Mouse (Mus musculus): ENCODE results near the gene Hyal2.

Gene Hyal2

DNA sequence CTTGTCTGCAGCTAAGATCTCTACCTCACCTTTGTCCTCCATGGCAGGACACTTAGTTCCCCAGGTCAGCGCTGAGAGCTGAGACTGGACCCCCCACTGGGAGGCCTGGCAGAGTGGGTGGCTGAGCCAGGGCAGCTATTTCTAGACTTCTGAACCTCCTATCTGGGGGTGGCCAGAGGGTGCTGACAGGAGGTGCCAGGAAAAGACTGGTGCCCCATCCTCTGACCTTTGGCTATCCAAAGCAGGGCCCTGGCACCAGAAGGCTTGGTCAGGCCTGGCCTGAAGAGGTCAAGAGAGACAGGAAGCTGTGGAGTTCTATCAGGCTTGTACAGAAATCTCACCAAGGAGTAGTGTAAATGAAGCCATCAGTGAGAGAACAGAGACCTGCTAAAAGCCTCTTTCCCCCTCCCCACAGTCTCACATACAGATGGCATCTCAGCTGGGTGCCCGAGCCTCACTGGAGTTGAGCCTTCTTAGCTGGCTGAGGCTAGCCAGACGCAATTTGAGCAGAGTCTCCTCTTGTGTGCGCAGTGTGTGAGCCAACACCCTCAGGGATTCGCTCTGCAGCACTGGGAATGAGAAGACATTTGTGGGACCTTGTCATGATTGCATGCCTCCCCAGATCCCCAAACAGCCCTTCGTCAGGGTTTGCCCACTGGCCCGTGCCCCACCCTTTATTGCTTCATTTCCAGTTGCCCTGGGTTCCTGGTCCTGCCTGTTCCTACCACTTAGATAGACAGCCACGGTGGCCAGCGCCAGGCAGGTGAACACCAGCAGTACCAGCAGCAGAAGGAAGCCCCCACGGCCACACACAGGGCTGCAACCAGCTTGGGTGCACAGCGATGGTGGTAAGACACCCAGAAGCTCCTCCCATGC, 25.6 kb downstream of the Hyal2 start:
- DNase-seq, result no peak

DNA sequence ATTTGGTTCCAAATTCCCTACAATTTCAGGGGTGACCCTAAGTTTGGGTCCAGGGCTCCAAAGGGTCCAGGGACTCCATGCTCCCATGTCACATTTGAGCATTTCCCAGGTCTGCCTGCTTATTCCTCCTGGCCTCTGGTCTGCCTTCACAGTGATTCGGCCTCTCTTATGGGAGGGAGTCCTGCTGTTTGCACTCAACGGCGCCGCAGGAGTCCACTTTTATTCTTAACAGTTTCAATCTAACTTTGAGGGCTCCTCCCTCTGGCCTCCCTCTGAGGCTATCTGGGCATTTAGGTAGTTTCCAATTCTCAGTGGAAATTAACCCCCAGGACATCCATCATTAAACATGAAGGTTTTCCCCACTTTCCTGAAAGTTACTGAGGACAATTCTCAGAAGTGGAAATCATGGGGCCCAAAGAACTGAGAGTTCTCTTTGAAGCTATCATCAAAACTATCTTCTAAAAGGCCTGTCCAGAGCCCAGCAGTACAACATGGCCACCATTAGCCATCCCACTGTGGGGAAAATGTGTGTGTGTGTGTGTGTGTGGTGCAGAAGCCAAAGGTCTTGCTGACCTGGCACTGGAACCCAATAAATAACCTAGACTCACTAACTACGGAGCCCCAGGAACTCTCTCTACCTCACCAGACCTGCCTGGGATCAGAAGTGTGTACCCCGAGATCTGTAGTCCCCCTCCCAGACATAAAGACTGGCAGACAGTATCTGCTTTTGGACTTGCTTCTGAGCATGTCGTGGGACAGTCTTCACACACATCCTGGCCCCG, 26.7 kb downstream of the Hyal2 start:
- DNase-seq, result no peak

DNA sequence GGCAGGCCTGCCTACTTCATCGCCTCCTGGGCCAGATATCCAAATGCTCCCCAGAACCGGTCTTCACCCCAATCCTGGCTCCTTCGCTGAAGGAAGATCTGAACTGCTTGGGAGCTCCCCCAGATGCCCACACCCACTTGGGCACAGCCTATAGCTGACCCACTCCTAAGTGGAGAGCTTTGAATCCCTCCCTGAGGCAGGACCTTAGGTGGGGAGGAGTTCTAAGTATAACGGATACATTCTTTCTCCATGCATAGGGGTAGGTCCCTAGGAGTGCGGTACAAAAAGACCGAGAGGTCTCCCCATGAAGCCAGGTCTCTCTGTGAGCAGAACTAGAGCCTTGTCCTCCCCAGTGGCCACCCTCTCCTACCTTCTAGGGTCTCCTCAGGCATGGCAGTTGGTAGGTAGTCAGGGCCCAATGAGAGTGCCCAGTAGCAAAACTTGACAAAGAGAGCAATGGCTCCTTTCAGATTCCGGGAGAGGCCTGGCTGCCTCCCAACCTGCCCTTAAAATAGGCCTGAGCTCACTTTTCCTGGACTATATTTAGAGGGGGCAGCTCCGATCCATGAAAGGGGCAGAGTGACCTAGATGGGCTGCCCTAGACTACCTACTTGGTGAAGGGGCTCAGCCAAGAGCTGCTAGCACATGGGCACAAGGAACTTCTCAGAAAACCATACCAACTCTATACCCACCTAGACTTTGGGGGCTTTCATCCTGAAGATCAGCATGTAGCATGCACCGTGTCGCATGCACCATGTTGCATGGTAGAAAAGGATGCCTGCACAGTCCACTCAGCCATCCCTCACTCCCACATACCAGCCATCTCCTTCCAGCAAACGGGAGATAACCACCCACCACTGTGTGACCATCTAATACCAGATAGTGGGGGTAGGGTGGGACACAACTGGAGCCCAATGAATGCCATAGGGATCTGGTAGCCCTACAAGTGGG, 29.1 kb downstream of the Hyal2 start:
- no peak for DNase-seq

DNA sequence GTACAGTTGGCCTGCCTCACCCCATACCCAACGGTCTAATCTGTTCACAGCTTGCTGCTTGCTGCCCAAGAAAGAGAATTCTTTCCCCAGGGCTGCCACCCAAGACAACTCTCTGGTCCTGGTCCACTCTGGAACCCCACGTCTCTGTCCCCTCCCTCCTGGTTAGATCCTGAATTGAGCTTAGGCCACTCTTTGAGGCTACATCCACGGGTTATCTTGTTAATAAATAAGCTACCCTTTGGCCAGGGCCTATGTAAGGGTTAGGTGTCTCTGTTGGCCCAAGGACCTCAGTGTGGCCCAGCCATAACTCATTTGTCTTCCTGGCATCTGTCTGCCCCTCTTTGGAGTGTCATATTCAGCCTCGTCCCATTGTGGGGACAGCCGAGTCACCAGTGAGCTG, 30.6 kb downstream of the Hyal2 start:
- DNase-seq, result no peak

DNA sequence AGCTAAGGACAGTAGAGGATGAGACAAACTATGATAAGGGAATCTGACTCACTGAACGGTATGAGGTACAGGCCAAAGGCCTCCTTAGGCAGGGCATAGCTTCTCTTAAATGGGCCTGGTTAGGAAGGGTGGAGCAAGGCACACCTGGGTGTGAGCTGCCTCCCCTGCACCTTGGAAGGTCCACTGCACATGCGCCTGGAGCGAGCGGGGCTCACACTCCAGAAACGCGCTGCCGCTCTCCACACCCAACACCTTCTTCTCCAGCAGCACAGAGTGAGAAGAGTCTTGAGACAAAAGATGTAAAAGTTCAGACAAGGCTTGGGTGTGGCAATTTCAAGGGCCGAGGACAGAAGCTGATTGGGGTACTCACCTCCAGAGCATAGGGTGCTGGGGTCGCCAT, 31.7 kb downstream of the Hyal2 start:
- no peak for DNase-seq

DNA sequence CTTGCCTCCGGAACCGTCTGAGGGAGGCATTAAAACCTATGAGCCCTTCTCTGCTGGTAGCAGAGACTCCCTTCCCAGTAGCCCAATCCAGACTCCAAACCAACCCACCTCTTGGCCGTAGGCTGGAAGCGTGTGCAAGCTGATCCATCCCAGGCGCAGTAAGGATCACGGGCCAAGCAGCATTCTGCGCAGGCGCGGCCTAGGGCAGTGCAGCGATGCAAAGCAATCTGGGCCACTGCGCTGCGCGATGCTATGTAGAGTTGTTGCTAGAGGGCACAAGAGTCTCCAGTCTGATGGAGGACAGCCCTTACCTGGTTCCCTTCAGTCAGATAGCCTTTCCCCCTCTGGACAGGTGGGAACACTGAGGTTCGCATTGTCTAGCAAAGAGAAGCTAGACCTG, 32.1 kb downstream of the Hyal2 start:
- peak; percentile 51 for DNase-seq

DNA sequence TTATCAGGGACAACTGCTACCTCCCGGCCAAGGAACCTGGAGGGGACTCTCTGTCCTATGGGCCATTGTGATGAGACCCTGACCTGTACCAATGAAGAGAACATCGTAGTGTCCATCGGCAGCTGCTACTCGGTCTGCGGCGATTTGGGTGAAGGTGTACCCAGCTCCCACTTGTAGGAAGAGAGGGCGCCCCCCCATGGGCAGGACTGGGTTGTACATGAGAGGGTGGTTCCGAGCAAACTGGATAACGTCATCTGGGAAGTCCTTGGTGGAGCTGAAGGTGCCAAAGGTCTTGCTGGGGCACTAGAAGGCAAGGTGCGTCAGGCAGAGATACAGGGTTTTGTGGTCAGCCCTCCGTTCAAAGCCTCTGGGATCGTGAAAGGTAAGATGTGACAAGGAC, 33.0 kb downstream of the Hyal2 start:
- peak; percentile 66 for DNase-seq

DNA sequence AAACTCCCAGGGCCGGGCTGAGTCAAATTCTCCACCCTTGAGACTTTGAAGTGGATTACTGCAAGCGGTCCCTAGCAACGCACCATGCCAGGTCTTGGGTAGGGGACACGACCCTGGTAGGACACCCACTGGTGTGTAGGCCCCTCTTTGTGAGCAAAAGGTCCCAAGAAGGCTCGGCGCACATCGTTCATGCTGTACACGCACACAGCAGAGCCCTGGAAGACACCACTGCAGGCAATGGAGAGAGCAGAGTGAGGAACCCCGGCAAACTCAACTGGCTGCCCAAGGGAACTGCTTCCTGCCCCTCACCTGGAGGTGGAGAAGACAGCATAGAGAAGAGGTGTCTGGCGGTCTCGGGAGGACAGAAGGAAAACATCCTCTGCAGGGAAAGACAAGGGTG, 33.5 kb downstream of the Hyal2 start:
- DNase-seq, result peak; percentile 29

DNA sequence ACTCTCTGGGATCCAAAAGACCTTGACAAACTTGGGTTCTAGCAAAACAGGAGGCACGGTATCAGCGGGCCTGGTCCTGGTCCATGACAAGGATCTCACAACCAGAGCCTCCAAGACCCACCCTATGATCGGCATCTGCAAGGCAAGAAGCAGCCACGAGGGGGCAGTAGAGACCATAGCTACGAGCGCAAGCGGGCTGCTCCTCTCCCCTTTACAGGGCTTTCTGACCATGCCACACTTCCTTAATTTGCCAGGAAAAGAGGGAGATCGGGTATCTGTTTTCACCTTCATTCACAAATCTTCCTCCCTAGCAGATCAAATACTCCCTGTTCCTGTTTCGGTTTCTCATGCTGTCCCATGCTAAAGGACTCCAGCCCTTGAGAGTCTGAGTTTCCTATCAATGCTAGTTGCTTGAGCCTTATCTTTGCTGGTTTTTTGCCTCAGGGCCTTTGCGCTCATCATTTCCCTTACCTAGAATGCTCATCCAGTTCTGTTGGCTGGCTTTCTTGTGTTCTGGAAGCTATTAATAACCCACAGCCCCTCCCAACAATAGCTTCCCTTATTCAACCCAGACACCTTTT, 34.4 kb downstream of the Hyal2 start:
- peak; percentile 97 for DNase-seq

DNA sequence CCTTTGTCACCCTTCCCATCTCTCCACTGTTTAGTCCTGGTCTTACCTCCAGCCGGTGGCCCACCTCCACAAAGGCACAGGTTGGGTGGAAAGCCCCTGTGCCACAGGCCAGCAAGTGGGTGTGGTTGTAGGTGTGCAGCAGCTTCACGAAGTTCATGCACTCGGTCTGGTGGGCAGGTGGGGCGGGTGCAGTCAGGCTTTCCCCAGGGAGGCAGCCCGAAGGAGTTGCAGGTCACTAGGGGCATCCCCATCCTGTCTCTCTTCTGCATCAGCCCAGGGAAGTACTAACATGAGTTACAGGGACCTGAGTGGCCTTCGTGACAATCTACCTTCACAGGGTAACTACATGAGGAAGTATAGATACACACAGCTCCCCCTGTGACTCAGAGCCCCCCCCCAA, 35.5 kb downstream of the Hyal2 start:
- no peak for DNase-seq

DNA sequence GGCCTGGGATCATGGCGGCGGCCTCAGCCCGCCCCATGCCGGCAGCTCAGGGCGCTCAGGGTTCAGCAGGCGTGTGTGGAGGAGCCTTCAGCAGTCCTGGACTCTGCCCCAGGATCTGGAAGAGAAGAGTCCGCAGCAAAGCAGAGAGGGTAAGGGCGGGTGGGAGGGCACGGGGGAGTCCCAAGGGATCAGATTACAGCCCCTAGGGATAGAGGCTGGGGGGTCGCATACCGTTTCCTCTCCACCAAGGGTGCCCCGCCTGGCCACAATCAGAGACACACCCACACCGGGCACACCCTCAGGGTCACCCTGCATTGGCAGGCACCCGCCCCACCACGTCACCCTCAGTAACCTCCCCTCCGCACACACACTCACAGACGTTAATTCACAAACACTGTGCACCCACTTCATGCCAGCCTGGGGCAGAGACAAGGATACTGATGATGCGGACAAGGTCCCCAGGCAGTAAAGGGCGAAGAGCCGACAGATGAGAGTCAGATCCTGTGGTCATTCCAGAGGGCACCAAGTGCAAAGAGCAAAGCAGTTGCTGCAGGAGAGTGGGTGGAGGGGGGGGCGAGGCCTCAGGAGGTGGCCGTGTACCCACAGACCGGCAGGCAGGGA, 37.4 kb downstream of the Hyal2 start:
- no peak for DNase-seq

DNA sequence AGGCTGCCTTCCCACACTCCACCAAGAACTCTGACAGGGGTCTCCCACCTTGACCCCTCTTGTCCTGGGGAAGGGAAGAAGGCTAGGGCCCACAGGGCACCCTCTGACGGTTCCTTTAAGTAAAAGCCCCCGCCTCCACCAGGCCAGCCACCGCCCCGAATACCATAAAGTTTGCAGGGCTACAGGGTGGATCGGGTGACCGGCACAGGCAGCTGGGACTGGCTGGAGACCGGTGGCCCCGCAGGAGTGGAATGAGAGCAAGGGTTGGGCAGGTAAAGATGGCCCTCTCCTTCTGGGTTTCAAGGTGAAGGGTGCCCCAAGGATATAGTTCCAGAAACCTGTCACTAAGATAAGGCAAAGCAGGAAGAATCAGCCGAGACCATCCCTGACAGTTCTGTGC, 38.8 kb downstream of the Hyal2 start:
- DNase-seq, result no peak

DNA sequence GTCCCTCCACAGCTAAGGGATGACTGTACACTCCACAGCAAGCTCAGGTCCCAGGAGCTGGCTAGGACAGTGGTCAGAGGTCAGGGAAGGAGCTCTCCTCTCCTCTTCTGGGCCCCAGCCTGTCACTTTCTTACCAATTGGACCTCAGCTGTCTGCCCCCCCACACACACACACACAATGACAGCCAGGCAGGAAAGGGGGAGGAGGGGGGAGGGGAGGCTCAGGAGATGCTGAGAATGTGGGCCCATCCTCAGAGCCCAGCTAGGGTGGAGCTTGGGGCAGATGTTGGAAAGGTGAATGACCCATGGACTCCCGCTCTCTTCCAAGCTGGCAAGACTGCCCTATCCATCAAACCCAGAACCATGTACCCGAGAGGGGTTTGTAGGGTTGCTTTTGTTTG, 39.3 kb downstream of the Hyal2 start:
- DNase-seq, result no peak

DNA sequence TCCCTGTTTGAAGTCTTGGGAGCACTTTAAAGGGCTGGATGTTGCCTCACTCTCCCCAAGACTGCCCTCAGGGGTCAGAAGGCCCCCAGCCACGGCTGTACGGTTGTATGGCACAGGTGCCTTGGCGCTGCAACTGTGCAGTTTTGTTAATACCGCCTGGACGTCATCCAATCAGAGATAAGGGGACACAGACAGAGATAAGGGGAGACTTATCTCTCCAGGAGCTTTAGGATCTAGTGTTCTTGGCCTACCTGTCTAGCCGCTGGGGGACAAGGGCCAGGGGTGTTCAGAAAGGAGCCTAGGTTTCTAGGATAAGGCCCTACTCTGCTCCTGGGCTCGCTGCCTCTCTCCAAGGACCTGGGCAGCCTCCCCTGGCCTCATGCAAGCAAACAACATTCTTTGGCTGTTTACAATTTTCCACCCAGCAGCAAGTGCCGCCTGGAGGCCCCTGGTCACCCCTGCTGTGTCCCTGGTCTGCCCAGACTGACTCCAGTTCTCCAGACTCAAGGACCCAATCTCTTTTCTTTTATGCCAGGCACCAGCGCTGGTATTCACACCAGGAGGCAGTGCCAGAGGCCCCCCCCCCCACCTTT, 40.0 kb downstream of the Hyal2 start:
- DNase-seq, result no peak

DNA sequence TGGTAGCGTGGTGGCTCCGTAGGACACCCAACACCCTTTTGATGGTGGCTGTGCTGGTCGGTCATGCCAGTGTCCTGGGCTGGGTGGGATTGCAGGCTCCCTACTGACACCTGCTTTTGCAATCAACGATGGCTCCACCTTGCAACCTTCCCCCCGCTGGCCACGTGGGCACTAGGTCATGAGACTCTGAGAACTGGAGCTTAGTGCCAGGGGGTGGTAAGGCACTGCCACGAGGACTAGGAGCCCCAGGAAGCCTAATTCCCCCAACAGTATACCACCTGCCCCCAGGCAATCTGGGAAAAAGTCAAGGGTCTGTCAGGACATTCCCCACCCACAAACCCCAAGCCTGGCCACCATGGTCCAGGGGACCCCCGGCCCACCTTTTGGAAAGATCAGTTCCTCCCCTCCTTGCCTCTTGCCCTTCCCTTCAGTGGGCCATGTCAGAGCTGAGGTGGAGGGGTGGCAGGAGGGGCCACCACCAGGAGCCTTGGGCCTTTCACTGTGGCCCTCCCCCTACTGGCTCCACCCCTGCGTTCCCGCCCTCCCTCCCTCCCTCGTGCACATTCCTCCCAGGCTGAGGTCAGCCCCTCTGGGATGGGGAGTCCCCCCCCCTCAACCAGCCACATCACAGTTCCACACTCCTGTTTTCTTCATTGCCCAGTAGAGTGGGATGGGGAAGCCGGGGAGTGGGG, 41.1 kb downstream of the Hyal2 start, which contains the start of gene Sema3b:
Gene Sema3b, minus strand, starts transcription at position 489 of the 692 bp plus-strand sequence.
- no peak for DNase-seq

DNA sequence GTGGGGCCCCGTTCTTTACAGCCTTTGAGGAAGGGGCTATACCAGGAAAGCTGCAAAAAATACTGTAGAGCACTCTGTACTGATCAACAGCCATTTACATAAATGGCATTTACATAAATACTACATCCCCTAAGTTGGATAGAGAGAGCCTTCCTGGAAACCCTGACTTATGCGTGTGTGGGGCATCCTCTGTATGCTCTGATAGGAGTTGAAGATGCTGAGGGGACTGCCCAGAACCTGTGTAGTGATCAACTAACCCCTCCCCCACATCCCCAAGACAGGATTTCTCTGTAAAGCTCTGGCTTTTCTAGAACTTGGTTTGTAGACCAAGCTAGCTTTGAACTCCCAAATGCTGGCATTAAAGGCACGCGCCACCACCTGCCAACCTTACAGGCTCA, 41.7 kb downstream of the Hyal2 start:
- DNase-seq, result no peak

DNA sequence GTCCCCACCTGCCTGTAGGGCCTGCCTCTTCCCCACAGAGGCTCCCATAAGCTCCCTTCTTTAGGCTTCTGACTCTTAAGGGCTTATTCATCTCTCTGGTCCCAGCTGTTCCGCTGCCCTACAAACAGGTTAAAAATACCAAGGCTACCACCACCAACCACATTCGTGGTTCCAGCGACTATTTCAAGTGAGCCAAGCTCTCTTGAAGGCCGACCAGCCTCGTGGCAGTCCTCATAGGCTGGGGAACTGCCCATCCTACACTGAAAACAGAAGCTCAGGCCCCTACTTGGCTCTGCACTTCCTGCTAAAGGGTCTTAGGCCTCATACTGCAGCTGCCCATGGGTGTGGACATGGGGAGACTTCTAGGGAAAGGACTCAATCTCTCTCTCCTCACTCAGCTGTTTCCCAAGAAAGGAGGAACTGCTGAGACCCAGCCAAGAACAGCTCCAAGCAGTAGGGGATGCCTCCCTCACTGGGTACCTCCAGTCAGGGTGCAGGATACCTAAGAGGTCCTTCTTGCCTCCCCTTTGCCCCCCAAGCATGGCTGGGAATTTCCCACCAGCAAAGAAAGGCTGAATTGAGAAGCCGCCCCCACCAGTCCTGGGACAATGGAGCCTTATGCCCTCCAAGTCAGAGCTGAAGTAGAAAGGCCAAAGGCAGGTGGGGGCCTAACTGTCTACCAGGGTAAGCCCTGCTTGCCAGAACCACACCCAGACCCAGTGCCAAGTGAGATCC, 43.9 kb downstream of the Hyal2 start:
- DNase-seq, result no peak

DNA sequence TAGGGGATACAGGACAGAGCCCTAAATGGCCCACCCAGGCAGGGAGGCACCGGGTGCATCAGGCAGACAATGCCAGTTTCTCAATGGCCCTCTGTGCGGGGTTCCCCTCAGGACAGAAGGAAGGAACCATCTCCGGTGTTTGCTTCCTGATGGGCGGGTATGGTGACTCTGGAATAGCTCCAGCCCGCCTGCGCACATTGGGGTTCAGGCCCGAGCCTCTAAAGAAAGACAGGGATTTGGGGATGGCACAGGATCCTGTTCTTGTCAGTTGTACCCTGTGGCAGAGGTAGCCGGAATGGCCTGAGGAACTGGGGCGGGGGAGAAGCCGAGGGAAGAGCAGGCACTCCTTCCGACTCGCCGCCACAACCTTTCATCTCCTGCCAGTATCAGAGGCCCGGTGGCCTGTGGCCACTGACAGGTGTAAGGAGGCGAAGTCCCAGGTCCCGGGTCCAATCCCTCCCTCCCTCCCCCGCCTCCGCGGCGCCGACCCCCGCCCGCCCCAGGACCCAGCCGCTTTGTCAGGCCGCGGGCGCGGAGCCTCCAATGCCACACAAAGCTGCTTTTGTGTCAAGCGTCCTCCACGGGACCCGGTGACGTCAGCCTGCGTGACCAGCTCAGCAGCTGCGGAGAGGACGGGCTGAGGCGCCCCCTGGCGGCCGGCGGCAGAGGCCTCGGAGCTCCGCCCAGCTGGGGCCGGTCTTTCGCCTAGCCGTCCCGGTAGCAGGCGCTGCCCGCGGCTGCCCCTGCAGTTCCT, 44.6 kb downstream of the Hyal2 start:
- DNase-seq, result peak; percentile 99

DNA sequence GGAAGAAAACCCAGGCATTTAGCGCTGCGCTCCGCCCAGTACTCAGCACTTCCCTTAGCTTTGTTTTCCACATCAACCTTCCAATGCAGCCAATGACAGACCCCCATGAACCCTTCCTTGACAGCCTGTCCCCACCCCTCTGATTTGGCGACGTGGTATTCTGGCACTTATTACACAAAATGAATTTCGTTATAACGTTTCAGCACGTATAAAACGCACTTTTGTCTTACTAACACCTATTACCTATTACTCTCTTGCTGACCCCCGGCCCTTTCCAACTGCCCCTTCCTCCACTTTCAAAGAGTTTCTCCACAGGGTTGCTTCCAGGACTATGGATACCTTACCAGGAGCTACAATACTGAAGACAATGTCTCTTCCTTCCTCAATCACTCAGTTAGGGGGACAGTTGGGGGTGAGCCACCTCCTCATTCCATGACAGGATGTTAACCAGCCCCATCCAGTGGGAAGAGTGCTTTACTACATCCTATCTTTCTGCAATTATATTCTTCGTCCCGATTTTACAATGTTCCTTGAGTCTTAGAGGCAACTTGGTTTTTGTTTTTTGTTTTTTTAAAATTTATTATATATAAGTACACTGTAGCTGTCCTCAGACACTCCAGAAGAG, 45.3 kb downstream of the Hyal2 start:
- DNase-seq, result no peak
